Mouse (Mus musculus) heart, adult 10 weeks (tissue): ENCODE measurements around the gene Olfr1426. TPM values are rescaled to one million over a fixed set of nuclear protein-coding genes. Genes with fewer than 3 reads are reported as not detected.

Experiments
- polyA plus RNA-seq: library from polyadenylated mRNA; stranded (reverse); fragments of 350-450 nt; fragmentation: Illumina TruSeq; extraction: RNeasy Lipid Tissue Mini Kit (QIAGEN cat#74804); gene quantifications from one replicate; pipeline ENCODE4 v1.2.3, GENCODE M21; 2014; ENCODE audit warnings: low read depth, low replicate concordance

Gene Olfr1426
- polyA plus RNA-seq: not detected

DNA sequence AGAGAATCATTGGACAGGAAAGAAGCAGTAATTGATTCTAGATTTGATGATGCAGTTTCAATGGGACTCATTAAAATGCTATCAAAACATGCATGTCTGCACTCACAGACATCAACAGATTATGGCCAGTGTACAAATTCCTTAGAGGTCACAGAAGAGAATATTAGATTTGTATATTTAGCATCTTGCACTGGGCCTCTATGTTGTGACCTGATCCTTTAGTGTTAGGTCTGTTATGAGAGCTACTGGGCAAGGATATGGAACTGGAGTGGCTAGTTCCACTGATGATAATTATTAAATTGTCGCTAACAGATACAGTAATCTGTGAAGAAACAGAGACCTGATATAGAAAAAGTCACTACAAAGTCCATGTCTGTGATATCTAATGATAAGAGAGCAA, at the start of gene Olfr1426:
Gene Olfr1426, minus strand, starts transcription at position 101 of the 400 bp plus-strand sequence.

GRCm38 (mm10) chr19:12123103-12123502, 31.3 kb upstream of the Olfr1426 start, which contains the start of gene Olfr76:
Gene Olfr76, minus strand, starts transcription at chr19:12123203.

DNA sequence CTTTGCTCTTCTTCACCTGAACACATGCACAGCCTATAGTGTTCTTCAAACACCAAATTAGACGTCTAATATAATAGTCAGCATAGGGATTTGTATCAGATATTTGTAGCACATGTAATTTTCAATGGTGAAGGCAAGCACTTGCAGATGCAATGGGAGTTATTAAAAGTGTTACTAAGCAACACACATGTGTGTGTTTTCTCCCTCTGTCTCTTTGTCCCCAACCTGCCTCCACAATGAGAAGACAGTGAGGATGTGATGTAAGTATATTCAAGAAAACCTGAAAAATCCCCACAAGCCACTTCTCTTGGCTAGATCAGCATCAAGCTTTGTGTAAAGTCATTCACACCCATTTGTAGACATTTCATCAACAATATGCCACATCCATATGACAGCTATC, 24.0 kb upstream of the Olfr1426 start, which contains the start of gene Olfr1428:
Gene Olfr1428, minus strand, starts transcription at position 101 of the 400 bp plus-strand sequence.

DNA sequence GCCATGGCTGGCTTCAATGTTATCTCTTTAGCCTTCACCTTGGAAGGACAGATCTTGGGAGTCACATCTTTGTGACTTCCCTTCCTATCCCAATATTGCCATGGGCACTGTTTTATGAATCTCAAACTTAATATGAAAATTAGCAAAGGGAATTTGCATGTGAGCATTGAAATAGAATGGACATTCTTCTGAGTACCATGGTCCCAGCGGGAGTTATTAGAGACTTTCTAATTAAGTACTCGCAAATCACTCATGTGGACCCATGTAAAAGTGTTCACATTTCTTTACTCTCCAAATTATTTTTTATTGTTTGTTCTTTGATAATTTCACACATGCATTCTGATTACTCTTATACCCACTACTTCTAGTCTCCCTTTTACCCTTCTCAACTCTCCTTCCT, 11.4 kb upstream of the Olfr1426 start, which contains the start of gene Olfr1427:
Gene Olfr1427, minus strand, starts transcription at position 101 of the 400 bp plus-strand sequence.

DNA sequence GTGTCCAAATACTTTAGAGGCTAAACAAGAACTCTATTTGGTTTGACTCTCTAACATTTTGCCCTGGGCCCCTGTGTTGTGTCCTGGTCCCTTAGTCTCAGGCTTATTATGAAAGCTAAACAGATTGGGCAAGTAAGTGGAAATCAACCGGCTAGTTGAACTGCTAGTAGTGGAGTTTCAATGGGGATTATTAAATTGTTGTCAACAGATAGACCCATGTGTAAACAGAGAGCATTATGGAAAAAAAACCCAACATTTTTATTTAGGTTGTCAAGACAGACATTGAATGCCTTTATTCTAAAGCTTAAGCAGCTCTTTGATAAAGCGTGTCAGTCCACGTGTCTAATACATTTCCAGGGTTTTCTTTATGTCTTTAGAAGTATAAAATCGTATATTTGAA, 14.2 kb downstream of the Olfr1426 start, which contains the start of gene Olfr1425:
Gene Olfr1425, minus strand, starts transcription at position 101 of the 400 bp plus-strand sequence.

GRCm38 (mm10) chr19:12062582-12062981, 29.2 kb downstream of the Olfr1426 start, which contains the start of gene Olfr1424:
Gene Olfr1424, minus strand, starts transcription at chr19:12062682.

GRCm38 (mm10) chr19:12041217-12041616, 50.6 kb downstream of the Olfr1426 start, which contains the start of gene Olfr1423:
Gene Olfr1423, minus strand, starts transcription at chr19:12041317.

Other genes with a start within 250 kb of the Olfr1426 start
- gene Olfr1418, start 230.9 kb downstream of the Olfr1426 start, polyA plus RNA-seq: not detected
- gene Olfr1419, start 216.9 kb downstream of the Olfr1426 start, polyA plus RNA-seq: not detected
- not detected for gene Olfr1420, start 205.4 kb downstream of the Olfr1426 start, polyA plus RNA-seq
- 24.4 TPM for gene Patl1, start 179.6 kb downstream of the Olfr1426 start, polyA plus RNA-seq
- gene Osbp, start 126.1 kb downstream of the Olfr1426 start, polyA plus RNA-seq: 73.1 TPM
- gene Olfr1423, start 50.7 kb downstream of the Olfr1426 start, polyA plus RNA-seq: not detected
- gene Olfr1424, start 29.3 kb downstream of the Olfr1426 start, polyA plus RNA-seq: not detected
- gene Olfr1425, start 14.3 kb downstream of the Olfr1426 start, polyA plus RNA-seq: not detected
- gene Olfr1427, start 11.3 kb upstream of the Olfr1426 start, polyA plus RNA-seq: not detected
- not detected for gene Olfr1428, start 23.9 kb upstream of the Olfr1426 start, polyA plus RNA-seq
- not detected for gene Olfr76, start 31.2 kb upstream of the Olfr1426 start, polyA plus RNA-seq
- not detected for gene Olfr1555-ps1, start 78.1 kb upstream of the Olfr1426 start, polyA plus RNA-seq
- not detected for gene Olfr1431, start 108.6 kb upstream of the Olfr1426 start, polyA plus RNA-seq
- not detected for gene Olfr1432, start 140.6 kb upstream of the Olfr1426 start, polyA plus RNA-seq
- gene Olfr262, start 149.6 kb upstream of the Olfr1426 start, polyA plus RNA-seq: not detected
- not detected for gene Olfr235, start 169.0 kb upstream of the Olfr1426 start, polyA plus RNA-seq
- gene Olfr1434, start 187.8 kb upstream of the Olfr1426 start, polyA plus RNA-seq: not detected
- not detected for gene Olfr1436, start 207.1 kb upstream of the Olfr1426 start, polyA plus RNA-seq
- not detected for gene Olfr1437, start 233.1 kb upstream of the Olfr1426 start, polyA plus RNA-seq
- not detected for gene Olfr1438-ps1, start 243.9 kb upstream of the Olfr1426 start, polyA plus RNA-seq